Mouse (Mus musculus) left cerebral cortex, adult 2 months (tissue): Measurements from ENCODE around the gene Fam241b. TPM values are rescaled to one million over a fixed set of nuclear protein-coding genes. Genes with fewer than 3 reads are reported as not detected.
"Not testable (repeated sequence)": the region's sequence is repeated elsewhere in the genome, so short reads cannot be mapped to it uniquely, and the experiment has no call there.

ENCODE experiments used
- DNase-seq, 2 experiments: peaks; one replicate each; pipeline ENCODE4 v3.0.0; 2021 to 2022; ENCODE audit warnings: low spot score in 2 of 2, mixed read lengths in 1 of 2; ENCODE audit errors: extremely low spot score in 1 of 2
- H3K27ac ChIP-seq: fragments of 200-600 bp; 2 replicates; pipeline ENCODE4 v1.8.1; 2022
- H3K4me3 ChIP-seq: fragments of 200-600 bp; 2 replicates; pipeline ENCODE4 v1.8.1; 2022
- CTCF ChIP-seq: fragments of 200-600 bp; IDR thresholded peaks from 2 replicates; pipeline ENCODE4 v1.8.1; 2022; ENCODE audit warnings: antibody characterized with exemption, mild to moderate bottlenecking, moderate library complexity
- intact Hi-C: fragments of 180-260 bp; cut with DNase I; formaldehyde crosslinking; loops from one replicate; pipeline ENCODE4 v1.15.1; 2025
- total RNA-seq, 2 experiments: library from RNA; stranded (reverse); gene quantifications; 2 replicates each; pipeline ENCODE4 v1.2.3; 2021

The Fam241b gene
- total RNA-seq, 2 experiments from 2014 or later: 50.1 to 58.3 TPM

- no peak for DNase-seq
Measured at GRCm38 (mm10) chr10:62093903-62094302, 49.8 kb downstream of the Fam241b start.

DNA sequence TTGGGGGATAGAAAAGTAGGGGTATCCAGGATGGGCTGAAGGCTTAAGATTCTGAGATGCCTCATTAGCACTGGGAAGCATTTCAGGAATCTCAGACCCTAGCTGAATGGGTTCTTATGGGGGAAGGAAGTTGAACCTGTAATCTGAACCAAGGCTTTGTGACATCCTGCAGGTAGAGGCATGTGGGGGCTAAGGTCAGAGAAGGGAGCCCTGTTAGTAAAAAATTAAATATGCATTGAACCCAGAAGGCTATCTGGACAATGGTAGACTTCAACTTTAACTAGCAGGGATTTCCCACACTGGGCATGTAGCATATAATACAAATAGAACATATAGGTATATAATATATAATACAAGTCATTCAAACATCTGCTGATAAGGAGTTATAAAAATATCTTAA is 54.2 kb downstream of the Fam241b start:
- intact Hi-C loops: no loop called here
- DNase-seq: no peak
- TF ChIP-seq CTCF: no peak
- Histone ChIP-seq H3K27ac (no peak overlapping the region), H3K4me3 (no peak overlapping the region)

More at GRCm38 (mm10) chr10:62093903-62094302, 49.8 kb downstream of the Fam241b start:
- intact Hi-C loops: no loop called here
- no peak overlapping the region for H3K4me3 ChIP-seq
- no peak overlapping the region for H3K27ac ChIP-seq
- no peak for TF ChIP-seq CTCF

DNA sequence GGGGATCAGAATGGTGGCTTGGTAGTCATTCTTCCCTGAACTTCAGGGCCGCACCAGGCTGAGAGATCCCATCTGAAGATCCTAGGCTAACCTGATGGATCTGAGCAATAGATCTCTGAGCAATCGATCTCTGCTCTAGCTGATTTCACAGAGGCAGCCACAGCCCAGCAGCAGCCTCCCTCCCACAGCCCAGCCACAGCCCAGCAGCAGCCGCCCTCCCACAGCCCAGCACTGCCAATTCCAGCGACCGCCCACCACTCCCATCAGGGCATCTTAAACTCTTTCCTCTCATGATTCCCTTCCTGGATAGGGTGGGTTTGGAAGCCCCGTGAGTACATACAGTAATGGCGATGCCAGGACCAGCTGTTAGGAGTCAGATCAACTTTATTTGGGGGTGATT is 54.6 kb downstream of the Fam241b start:
- H3K4me3 ChIP-seq: no peak overlapping the region
- TF ChIP-seq CTCF: no peak
- no peak overlapping the region for H3K27ac ChIP-seq
- peak in 1 of 2 experiments; percentile 26 for DNase-seq
- intact Hi-C loops: no loop called here

GRCm38 (mm10) chr10:62088411-62088810 is 55.3 kb downstream of the Fam241b start:
- Histone ChIP-seq H3K27ac (no peak overlapping the region), H3K4me3 (no peak overlapping the region)
- intact Hi-C loops: no loop called here
- no peak for DNase-seq
- no peak for TF ChIP-seq CTCF

DNA sequence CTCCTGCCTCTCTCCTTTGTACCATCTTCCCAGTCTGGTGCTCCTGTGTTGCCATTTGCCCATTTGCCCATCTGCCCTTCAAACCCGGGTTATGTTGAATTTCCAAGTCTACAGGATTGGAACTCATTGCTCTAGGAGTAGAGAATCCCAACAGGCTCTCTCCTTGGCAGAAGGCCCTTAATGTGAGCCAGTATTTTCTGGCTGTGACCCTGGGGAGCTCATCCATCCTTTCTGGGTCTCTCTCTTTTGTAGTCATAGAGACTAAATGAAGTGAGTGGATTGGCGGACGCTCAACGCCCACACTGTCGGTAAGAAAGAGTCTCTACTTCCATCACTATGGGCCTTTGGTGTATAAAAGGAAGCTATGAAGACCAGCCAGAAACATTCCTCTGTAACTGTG is 56.9 kb downstream of the Fam241b start:
- intact Hi-C loops: no loop called here
- no peak for TF ChIP-seq CTCF
- H3K4me3 ChIP-seq: no peak overlapping the region
- H3K27ac ChIP-seq: no peak overlapping the region
- no peak for DNase-seq

GRCm38 (mm10) chr10:62086044-62086443 is 57.7 kb downstream of the Fam241b start:
- Histone ChIP-seq H3K4me3 (no peak overlapping the region), H3K27ac (no peak overlapping the region)
- no peak for TF ChIP-seq CTCF
- intact Hi-C loops: no loop called here
- no peak for DNase-seq

- DNase-seq: no peak
Measured at GRCm38 (mm10) chr10:62076248-62077134, 67.2 kb downstream of the Fam241b start.

DNA sequence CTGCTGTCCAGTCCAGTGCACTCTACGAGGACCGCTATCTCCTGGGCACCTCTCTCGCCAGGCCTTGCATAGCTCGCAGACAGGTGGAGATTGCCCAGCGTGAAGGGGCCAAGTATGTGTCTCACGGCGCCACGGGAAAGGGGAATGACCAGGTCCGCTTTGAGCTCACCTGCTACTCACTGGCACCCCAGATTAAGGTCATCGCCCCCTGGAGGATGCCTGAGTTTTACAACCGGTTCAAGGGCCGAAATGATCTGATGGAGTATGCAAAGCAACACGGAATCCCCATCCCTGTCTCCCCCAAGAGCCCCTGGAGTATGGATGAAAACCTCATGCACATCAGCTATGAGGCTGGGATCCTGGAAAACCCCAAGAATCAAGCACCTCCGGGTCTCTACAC is 72.4 kb downstream of the Fam241b start:
- intact Hi-C loops, H3K27ac ChIP-seq, DNase-seq, H3K4me3 ChIP-seq: not testable (repeated sequence)

More at GRCm38 (mm10) chr10:62076248-62077134, 67.2 kb downstream of the Fam241b start:
- Histone ChIP-seq H3K27ac (no peak overlapping the region), H3K4me3 (no peak overlapping the region)
- no peak for TF ChIP-seq CTCF
- intact Hi-C loops: no loop called here

DNA sequence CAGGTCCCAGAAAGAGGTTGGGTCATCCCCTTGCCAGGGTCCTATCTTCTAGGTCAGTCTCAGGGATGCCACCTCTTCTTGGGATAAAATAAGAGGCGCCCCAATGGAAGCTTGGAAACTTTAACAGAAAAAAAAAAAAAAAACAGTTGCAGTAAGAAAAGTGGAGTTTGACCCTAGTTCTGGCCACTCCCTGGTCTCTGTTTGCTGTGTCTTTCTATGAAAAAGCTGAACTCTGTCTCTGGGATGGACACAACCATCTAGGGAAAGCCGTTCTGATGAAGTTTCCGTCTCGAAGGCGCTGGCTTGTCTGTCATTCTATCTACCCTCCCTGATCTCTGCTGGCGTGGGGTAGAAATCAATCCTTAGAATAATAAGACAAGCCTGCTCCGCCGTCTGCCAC is 73.1 kb downstream of the Fam241b start:
- Histone ChIP-seq H3K27ac (no peak overlapping the region), H3K4me3 (no peak overlapping the region)
- intact Hi-C loops: no loop called here
- DNase-seq: no peak
- no peak for TF ChIP-seq CTCF

- intact Hi-C loops: no loop called here
- H3K4me3 ChIP-seq: no peak overlapping the region
- no peak overlapping the region for H3K27ac ChIP-seq
- TF ChIP-seq CTCF: no peak
- DNase-seq: no peak
Measured at GRCm38 (mm10) chr10:62069946-62070345, 73.8 kb downstream of the Fam241b start.

DNA sequence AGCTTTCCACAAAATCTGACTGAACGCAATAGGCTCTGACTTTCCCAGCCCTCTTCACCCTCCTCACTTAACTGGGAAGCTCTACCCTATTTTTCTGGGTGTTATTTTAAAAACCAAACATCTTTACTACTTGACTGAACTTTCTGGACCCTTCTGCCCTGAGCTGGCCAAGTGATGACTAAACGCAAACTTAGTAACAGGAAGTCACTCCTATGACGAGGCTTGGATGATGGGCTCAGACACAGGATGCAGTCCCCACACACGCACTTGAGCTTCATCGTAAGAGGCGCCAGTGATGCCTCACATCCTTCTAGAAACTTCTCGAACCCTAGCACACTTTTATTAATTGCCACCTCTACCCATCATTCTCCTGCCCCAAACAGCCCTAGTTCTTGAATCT is 74.3 kb downstream of the Fam241b start:
- Histone ChIP-seq H3K4me3 (no peak overlapping the region), H3K27ac (no peak overlapping the region)
- no peak for TF ChIP-seq CTCF
- intact Hi-C loops: no loop called here
- DNase-seq: no peak

- intact Hi-C loops: no loop called here
- Histone ChIP-seq H3K4me3 (no peak overlapping the region), H3K27ac (no peak overlapping the region)
- no peak for DNase-seq
- TF ChIP-seq CTCF: no peak
Measured at GRCm38 (mm10) chr10:62068532-62068931, 75.2 kb downstream of the Fam241b start.

- H3K4me3 ChIP-seq: no peak overlapping the region
- no peak for DNase-seq
- intact Hi-C loops: no loop called here
- TF ChIP-seq CTCF: no peak
- no peak overlapping the region for H3K27ac ChIP-seq
Measured at GRCm38 (mm10) chr10:62066213-62066612, 77.5 kb downstream of the Fam241b start.
